Mouse (Mus musculus) liver, embryonic 15.5 days (tissue): Measurements from ENCODE around the gene Alg12. TPM values are rescaled to one million over a fixed set of nuclear protein-coding genes. Genes with fewer than 3 reads are reported as not detected.
"Not testable (repeated sequence)": the region's sequence is repeated elsewhere in the genome, so short reads cannot be mapped to it uniquely, and the experiment has no call there.

Source experiments
- ATAC-seq: fragments of 200-750 bp; cut with Nextera tagmentation; 2 replicates; pipeline ENCODE4 v1.8.0; 2017; ENCODE audit warnings: moderate number of reproducible peaks, mild to moderate bottlenecking, moderate library complexity; ENCODE audit not compliant: insufficient read depth
- H3K27ac ChIP-seq: fragments of 300-500 bp; sonication (generic); replicated peaks from 2 replicates; pipeline ENCODE4 v1.5.1; 2015; ENCODE audit warnings: mild to moderate bottlenecking, inconsistent platforms
- H3K27me3 ChIP-seq: fragments of 300-500 bp; sonication (generic); 2 replicates; pipeline ENCODE4 v1.6.1; 2015; ENCODE audit warnings: mild to moderate bottlenecking, inconsistent platforms
- H3K36me3 ChIP-seq: fragments of 300-500 bp; sonication (generic); replicated peaks from 2 replicates; pipeline ENCODE4 v1.6.1; 2015; ENCODE audit warnings: moderate library complexity, mild to moderate bottlenecking, inconsistent platforms
- H3K4me1 ChIP-seq: fragments of 300-500 bp; sonication (generic); replicated peaks from 2 replicates; pipeline ENCODE4 v1.6.1; 2015; ENCODE audit warnings: inconsistent platforms
- H3K4me2 ChIP-seq: fragments of 300-500 bp; sonication (generic); 2 replicates; pipeline ENCODE4 v1.6.1; 2015; ENCODE audit warnings: moderate library complexity, mild to moderate bottlenecking, inconsistent platforms
- H3K4me3 ChIP-seq: fragments of 300-500 bp; sonication (generic); replicated peaks from 2 replicates; pipeline ENCODE4 v1.5.1; 2015; ENCODE audit warnings: mild to moderate bottlenecking, inconsistent platforms
- H3K9ac ChIP-seq: fragments of 300-500 bp; sonication (generic); 2 replicates; pipeline ENCODE4 v1.6.1; 2015; ENCODE audit warnings: moderate library complexity, mild to moderate bottlenecking, inconsistent platforms
- H3K9me3 ChIP-seq: fragments of 300-500 bp; sonication (generic); replicated peaks from 2 replicates; pipeline ENCODE4 v1.6.1; 2016; ENCODE audit warnings: inconsistent platforms
- WGBS: fragments of 180-500 bp; shearing (Covaris S2); methylation state at CpG from one replicate; pipeline ENCODE4 v1.1.7; 2015; ENCODE audit warnings: mixed read lengths; ENCODE audit not compliant: insufficient replicate concordance; 5-methylcytosine and 5-hydroxymethylcytosine counted together
- polyA plus RNA-seq: library from polyadenylated mRNA; unstranded; fragments of >200 nt; fragmentation: Nextera tagmentation; extraction: Ambion mirVana; gene quantifications from 2 replicates; pipeline ENCODE4 v1.2.1, GENCODE M21; 2015

The Alg12 gene
- polyA plus RNA-seq, 1 experiment from 2014 or later, result 5.5 TPM

DNA sequence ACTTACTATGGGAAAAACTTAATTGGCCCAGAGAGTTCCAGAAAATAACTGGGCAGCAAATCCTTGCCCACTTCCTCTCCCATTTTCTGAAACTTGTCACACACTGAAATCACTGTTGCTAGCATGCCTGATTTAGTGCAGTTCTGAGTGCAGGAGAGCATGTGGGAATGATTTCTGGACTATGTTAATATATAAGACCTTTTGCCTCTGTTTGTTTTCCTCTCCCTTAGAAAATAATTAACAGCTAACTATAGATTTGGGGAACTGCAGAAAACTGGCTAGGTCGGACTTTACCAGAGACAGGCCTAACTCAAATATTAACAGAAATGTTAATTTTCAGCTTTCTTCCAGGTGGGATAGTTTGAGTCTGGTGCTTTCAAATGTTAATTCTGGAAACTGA, 50.6 kb downstream of the Alg12 start:
- no peak overlapping the region for H3K4me3 ChIP-seq
- peaks cover 7% of the 10 kb centered on the region; the same call in 1 of the 2 replicates for H3K4me1 ChIP-seq
- H3K9me3 ChIP-seq, result no peaks in the 10 kb centered on the region
- ATAC-seq, result no peak
- peaks cover 41% of the 10 kb centered on the region for H3K36me3 ChIP-seq
- no peak overlapping the region for H3K4me2 ChIP-seq
- H3K27ac ChIP-seq, result peak overlapping the region; percentile 53
- no peaks in the 10 kb centered on the region for H3K27me3 ChIP-seq
- no peak overlapping the region for H3K9ac ChIP-seq
- WGBS, result 54% methylated on average over 1 of the region's 1 CpGs

DNA sequence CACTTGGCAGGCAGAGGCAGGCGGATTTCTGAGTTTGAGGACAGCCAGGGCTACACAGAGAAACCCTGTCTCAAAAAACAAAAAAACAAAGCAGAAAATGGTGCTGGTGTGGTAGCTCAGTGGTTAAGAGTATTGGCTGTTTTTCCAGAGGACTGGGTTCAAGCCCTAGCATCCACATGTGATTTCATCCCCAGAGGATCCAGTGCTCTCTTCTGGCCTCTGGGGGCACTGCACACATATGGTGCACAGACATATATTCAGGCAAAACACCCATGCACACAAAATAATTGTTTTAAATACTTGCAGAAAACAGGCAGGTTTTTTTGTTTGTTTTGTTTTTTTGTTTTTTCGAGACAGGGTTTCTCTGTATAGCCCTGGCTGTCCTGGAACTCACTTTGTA, 53.0 kb downstream of the Alg12 start:
- H3K4me3 ChIP-seq, H3K27ac ChIP-seq, H3K27me3 ChIP-seq, H3K4me2 ChIP-seq, H3K9me3 ChIP-seq, H3K9ac ChIP-seq, ATAC-seq: not testable (repeated sequence)
- H3K36me3 ChIP-seq, result peaks cover 45% of the 10 kb centered on the region
- peaks cover 22% of the 10 kb centered on the region for H3K4me1 ChIP-seq
- WGBS, result 90% methylated on average over 2 of the region's 2 CpGs

DNA sequence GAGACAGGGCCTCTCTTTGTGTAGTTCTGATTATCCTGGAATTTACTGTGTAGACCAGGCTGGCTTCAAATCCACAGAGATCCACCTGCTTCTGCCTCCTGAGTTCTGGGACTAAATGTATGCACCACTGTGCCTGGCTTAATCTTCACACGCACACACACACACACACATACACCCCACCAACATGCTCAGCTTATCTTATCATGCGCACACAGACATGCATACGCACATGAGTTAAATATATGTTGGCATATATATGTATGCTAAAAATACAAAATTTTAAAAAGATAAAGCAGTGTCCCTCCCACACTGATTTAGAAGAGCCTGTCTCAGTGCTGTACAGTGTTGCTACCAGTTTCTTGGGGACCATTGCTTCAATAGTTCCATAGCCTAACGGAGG, 57.6 kb downstream of the Alg12 start:
- Histone ChIP-seq H3K27ac (peak overlapping the region; percentile 82), H3K9ac (no peak overlapping the region), H3K27me3 (no peaks in the 10 kb centered on the region), H3K4me2 (peak overlapping the region; percentile 29), H3K9me3 (no peaks in the 10 kb centered on the region), H3K36me3 (peaks cover 80% of the 10 kb centered on the region), H3K4me3 (no peak overlapping the region), H3K4me1 (peaks cover 49% of the 10 kb centered on the region)
- WGBS, result 48% methylated on average over 4 of the region's 4 CpGs
- ATAC-seq, result peak; percentile 98

DNA sequence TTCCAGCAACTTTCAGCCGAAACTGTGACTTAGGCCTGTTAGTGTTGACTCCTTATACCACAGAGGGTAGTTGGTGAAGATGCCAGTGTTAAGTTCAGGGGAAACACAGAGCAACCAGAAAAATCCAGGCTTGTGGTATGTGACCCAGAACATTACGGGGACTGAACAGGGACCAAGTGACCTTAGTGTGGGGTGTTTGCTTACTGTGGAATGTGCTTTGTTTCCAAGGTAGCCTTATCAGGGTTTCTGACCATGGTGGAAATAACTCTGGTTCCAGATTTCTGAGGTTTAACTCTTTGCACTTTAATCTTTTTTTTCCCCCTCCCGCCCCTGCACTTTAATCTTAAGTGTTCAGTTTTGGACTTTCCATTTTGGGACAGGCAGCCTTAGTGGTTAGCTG, 61.1 kb downstream of the Alg12 start:
- 59% methylated on average over 3 of the region's 3 CpGs for WGBS
- ATAC-seq, result no peak
- H3K27me3 ChIP-seq, result no peaks in the 10 kb centered on the region
- peaks cover 66% of the 10 kb centered on the region for H3K4me1 ChIP-seq
- peaks cover 74% of the 10 kb centered on the region for H3K36me3 ChIP-seq
- H3K4me3 ChIP-seq, result no peak overlapping the region
- H3K9ac ChIP-seq, result no peak overlapping the region
- no peaks in the 10 kb centered on the region for H3K9me3 ChIP-seq
- no peak overlapping the region for H3K4me2 ChIP-seq
- H3K27ac ChIP-seq, result peak overlapping the region; percentile 31

DNA sequence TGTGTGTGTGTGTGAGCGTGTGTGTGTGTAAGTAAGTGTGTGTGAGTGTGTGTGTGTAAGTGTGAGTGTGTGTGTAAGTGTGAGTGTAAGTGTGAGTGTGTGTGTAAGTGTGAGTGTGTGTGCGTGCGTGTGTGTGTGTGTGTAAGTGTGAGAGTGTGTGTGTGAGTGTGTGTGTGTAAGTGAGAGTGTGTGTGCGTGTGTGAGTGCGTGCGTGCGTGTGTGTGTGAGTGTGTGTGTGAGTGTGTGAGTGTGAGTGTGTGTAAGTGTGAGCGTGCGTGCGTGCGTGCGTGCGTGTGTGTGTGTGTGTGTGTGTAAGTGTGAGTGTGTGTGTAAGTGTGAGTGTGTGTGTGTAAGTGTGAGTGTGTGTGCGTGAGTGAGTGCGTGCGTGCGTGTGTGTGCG, 63.4 kb downstream of the Alg12 start:
- H3K27ac ChIP-seq, result no peak overlapping the region
- no peak overlapping the region for H3K4me3 ChIP-seq
- H3K27me3 ChIP-seq, result no peaks in the 10 kb centered on the region
- H3K4me1 ChIP-seq, result peaks cover 54% of the 10 kb centered on the region
- no peak overlapping the region for H3K4me2 ChIP-seq
- WGBS, result 96% methylated on average over 18 of the region's 18 CpGs
- H3K9me3 ChIP-seq, result no peaks in the 10 kb centered on the region
- ATAC-seq, result no peak
- H3K36me3 ChIP-seq, result peaks cover 57% of the 10 kb centered on the region
- H3K9ac ChIP-seq, result no peak overlapping the region

Other genes starting within 250 kb of the Alg12 start
- not detected in 2 replicates for gene Zdhhc25, start 219.0 kb downstream of the Alg12 start, polyA plus RNA-seq
- 5.8 and 6.6 TPM in 2 replicates for gene Brd1, start 85.1 kb downstream of the Alg12 start, polyA plus RNA-seq
- 10.6 and 10.7 TPM in 2 replicates for gene Zbed4, start 67.7 kb downstream of the Alg12 start, polyA plus RNA-seq
- gene Creld2, start 328 bp upstream of the Alg12 start, polyA plus RNA-seq, result 39.6 and 46.2 TPM in 2 replicates
- 22.0 and 34.4 TPM in 2 replicates for gene Pim3, start 42.9 kb upstream of the Alg12 start, polyA plus RNA-seq
- gene Ttll8, start 135.1 kb upstream of the Alg12 start, polyA plus RNA-seq, result not detected in 2 replicates
- gene Mlc1, start 159.7 kb upstream of the Alg12 start, polyA plus RNA-seq, result not detected in 2 replicates
- gene Mov10l1, start 163.6 kb upstream of the Alg12 start, polyA plus RNA-seq, result not detected in 2 replicates
- gene Panx2, start 240.4 kb upstream of the Alg12 start, polyA plus RNA-seq, result not detected in 2 replicates